Mouse (Mus musculus): ENCODE measurements around the gene Msh5.

Msh5 gene

GRCm38 (mm10) chr17:35060071-35060470 lies 13.5 kb upstream of the Msh5 start:
- ChIA-PET POLR2A (interaction anchor here in 3 of 4 experiments (0.5 to 5.6 kb wide), 52 partner anchors 9 to 413 kb away, joined by 3 to 105 read pairs (median 5); partner anchors contain the start of genes Clic1 (in 3 of the 3), Msh5 (in 3 of the 3), Ddx39b (in 2 of the 3) and Ly6g6e (in 2 of the 3)), CTCF (interaction anchor here in 3 of 4 experiments (0.8 to 2.5 kb wide), 13 partner anchors 10 to 114 kb away, joined by 3 to 13 read pairs (median 5); partner anchors contain the start of genes Msh5 (in 2 of the 3) and Clic1 (in 1 of the 3))

DNA sequence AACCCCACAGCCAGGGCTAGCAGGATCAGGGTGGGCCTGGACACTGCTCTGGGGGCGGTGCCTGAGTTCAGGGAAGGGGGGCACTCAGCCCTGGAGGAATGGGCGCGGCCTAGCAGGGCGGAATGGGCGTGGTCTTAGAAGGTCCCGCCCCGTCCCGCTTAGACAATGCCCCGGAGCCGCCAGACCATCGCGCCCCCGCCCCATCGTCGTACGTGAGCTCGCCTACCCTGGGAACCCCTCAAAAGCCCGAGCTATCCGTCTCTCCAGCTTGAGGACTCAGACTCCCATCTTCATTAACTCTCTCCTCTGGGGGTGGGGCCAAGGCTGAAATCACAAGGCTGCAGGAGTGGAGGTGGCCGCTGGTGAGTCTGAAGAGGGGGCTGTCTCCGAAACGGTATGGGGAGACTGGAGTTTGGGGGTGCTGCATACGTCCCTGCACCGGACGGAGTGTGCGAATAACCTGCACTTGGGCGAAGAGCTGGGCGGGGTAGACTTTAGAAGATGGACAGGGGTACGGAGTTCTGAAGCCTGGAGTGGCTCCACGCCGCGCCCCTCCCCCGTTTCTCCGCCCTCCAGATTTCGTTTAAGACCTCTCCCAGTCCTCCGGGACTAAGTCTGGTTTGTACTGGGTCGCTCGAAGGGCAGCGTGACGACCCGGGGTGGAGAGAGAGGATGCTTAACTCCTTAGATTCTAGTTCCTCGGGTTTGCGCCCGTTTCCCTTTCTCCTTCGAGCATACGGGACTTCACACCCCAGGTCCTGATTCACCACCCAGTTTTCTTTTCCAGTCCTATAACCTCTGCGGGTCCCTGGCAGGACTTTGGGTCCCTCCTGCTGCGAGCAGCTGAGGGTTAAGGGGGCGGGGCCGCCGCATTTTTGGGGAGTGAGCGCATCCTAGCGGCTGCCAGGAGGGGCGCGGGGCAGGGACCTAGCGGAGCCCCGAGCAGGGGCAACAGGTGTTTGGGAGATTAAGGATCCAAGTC lies 12.7 kb upstream of the Msh5 start, which contains the start of gene Ddah2:
Ddah2 (plus strand) TSS at position 125 of the 982 bp plus-strand sequence.
- ChIA-PET POLR2A (interaction anchor here in 3 of 4 experiments (0.6 to 5.6 kb wide), 74 partner anchors 8 to 412 kb away, joined by 3 to 105 read pairs (median 4); partner anchors contain the start of genes Clic1 (in 3 of the 3), Ddx39b (in 3 of the 3), Ly6g6e (in 3 of the 3) and Msh5 (in 3 of the 3)), CTCF (interaction anchor here (0.5 to 2.5 kb wide), 23 partner anchors 9 to 728 kb away, joined by 3 to 13 read pairs (median 4); partner anchors contain the start of genes Abhd16a (in 1 of the 4), Clic1 (in 1 of the 4), Csnk2b (in 1 of the 4) and Gpank1 (in 1 of the 4))

DNA sequence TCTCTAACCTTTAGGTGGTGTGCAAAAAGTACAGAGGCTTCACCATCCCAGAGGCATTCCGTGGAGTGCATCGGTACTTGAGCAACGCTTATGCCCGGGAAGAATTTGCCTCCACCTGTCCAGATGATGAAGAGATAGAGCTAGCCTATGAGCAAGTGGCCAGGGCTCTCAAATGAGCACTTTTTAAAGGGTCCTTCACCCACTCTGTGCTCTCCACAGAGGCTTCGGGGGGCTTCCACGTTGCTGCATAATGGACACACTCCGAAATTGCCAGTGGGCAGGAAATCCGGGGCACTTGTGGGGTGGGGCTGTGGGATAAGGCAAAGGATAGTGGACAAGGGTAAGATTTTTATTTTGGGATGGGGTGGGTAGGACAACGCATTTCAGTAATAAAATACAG lies 11.8 kb upstream of the Msh5 start:
- POLR2A ChIA-PET, result interaction anchor here in 3 of 4 experiments (0.6 to 5.6 kb wide), 46 partner anchors 10 to 327 kb away, joined by 3 to 105 read pairs (median 5); partner anchors contain the start of genes Ddx39b (in 3 of the 3), Msh5 (in 3 of the 3), Clic1 (in 2 of the 3) and D17H6S53E (in 2 of the 3)
- CTCF ChIA-PET, result interaction anchor here (0.5 to 2.5 kb wide), 14 partner anchors 12 to 729 kb away, joined by 3 to 13 read pairs (median 4); partner anchors contain the start of genes Abhd16a (in 1 of the 4), Csnk2b (in 1 of the 4), Gpank1 (in 1 of the 4) and Msh5 (in 1 of the 4)

DNA sequence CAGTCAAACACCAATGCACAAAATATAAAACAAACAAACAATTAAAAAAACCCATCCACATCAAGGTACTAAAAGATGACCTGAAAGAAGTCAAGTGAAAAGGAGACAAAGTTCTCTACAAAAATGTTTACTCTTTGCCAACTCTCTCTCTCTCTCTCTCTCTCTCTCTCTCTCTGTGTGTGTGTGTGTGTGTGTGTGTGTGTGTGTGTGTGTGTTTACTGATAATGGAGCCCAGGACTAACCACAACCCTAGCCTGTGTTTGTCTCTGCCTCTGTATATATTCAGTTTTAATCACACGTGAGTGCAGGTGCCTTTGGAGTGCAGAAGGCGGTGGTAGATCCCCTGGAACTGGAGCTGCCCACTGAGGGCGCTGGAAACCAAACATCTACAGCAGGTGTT lies 10.5 kb upstream of the Msh5 start:
- CTCF ChIA-PET, result no interaction called here

GRCm38 (mm10) chr17:35055691-35056495 lies 9.3 kb upstream of the Msh5 start:
- POLR2A ChIA-PET, result interaction anchor here in 3 of 4 experiments (0.6 to 1.2 kb wide), 5 partner anchors 9 to 76 kb away, joined by 3 to 8 read pairs (median 3); partner anchors contain the start of gene Msh5 (in 1 of the 3)
- CTCF ChIA-PET, result interaction anchor here in 1 of 4 experiments (0.5 kb wide), 1 partner anchor 89 kb away, joined by 7 read pairs; no protein-coding TSS in a partner anchor

More for the DNA sequence above, 10.5 kb upstream of the Msh5 start:
- POLR2A ChIA-PET, result interaction anchor here in 1 of 4 experiments (0.7 kb wide), 1 partner anchor 28 kb away, joined by 3 read pairs; no protein-coding TSS in a partner anchor

GRCm38 (mm10) chr17:35052271-35052798 lies 5.8 kb upstream of the Msh5 start:
- POLR2A ChIA-PET, result interaction anchor here in 3 of 4 experiments (0.6 to 8.9 kb wide), 21 partner anchors 8 to 933 kb away, joined by 3 to 105 read pairs (median 4); partner anchors contain the start of genes Ddah2 (in 2 of the 3), H2-DMa (in 2 of the 3), Ly6g6e (in 2 of the 3) and Hspa1b (in 1 of the 3)
- CTCF ChIA-PET, result interaction anchor here in 3 of 4 experiments (1.0 to 1.5 kb wide), 4 partner anchors 9 to 36 kb away, joined by 3 to 5 read pairs (median 4); partner anchors contain the start of gene Abhd16a (in 1 of the 3)

DNA sequence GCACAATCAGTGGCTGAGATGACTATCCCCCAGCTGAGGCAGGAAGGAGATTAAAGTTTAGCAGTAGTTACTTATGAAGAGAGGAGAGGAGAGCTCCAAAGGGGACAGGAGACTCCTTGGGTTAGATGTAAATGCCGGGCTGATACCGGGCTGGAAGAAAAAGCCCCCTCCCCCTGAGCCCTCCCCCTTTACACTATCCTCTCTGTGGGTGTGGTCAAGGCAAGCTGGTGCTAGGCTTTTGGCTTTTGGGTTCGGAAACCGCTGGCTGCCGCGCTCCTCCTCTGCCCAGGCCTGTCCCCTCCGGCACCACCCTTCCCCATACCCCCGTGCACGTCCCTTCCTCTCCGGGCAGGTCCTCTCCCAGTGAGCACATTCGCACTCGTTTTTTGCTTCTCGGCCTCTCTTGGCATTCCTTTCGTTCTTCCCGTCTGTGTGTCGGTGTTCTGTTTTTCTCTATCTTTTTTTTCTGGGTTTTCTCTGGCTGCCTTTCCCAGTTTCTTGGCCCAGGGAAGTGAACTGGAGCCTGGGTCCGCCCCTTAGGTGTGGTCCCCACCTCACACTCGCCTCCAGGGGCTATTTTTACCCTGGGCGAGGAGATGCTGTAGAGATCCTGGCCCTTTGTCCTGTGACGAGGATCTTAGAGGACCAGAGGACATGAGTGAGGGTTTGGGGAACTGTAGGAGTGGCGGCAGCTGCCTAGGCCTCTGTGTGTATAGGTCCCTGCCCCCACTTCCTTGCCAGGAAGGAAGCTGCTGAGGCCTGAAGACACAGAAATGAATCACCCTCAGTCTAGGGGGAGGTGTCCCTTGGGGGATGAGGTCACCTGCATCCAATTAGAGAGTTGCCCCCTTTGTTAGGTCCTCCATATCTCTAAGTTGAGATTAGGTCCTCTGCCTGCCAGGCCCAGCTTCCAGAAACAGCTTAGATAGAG lies 4.9 kb upstream of the Msh5 start:
- CTCF ChIA-PET, result interaction anchor here (0.6 to 2.1 kb wide), 12 partner anchors 8 to 468 kb away, joined by 3 to 16 read pairs (median 4); partner anchors contain the start of genes Abhd16a (in 1 of the 4) and Ddah2 (in 1 of the 4)
- POLR2A ChIA-PET, result interaction anchor here (0.5 to 8.9 kb wide), 36 partner anchors 9 to 1291 kb away, joined by 3 to 105 read pairs (median 4); partner anchors contain the start of genes Ly6g6e (in 3 of the 4), Ddah2 (in 2 of the 4), H2-DMa (in 2 of the 4) and Hspa1b (in 1 of the 4)

DNA sequence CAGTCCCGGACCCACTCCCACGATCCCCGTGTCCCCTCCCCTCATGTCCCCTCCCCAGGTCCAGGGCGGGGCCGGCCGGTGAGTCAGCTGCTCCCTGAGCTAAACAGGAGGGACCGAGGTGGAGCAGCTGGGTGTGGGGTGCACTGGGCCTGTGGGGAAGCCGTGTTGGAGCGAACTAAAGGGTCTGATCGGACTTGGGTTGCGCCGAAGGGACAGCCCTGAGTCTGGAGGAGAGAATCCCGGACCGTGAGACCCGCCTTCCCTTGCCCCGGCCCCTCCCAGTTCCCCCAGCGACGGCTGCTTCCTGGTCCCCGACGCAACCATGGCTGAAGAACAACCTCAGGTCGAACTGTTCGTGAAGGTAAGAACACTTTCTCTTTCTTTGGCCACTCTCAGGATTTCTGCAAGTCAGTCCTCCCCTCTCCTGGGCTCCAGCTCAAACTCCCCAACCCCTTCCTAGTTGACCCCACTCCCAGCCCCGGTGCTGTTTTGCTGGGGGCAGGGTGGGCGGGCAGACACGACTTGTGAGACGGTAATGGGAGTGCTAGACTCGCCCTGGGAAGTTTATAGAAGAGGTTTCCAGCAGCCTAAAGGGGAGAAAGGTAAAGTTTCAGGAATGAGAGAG lies 3.7 kb upstream of the Msh5 start:
- ChIA-PET CTCF (interaction anchor here in 2 of 4 experiments (0.6 to 2.1 kb wide), 5 partner anchors 9 to 478 kb away, joined by 3 to 8 read pairs (median 3); partner anchors contain the start of gene Ddah2 (in 1 of the 2)), POLR2A (interaction anchor here (0.5 to 8.9 kb wide), 26 partner anchors 9 to 196 kb away, joined by 3 to 105 read pairs (median 4); partner anchors contain the start of gene Ddah2 (in 2 of the 4))

- POLR2A ChIA-PET, result interaction anchor here (0.6 to 8.9 kb wide), 20 partner anchors 10 to 197 kb away, joined by 3 to 105 read pairs (median 4); partner anchors contain the start of genes Ddah2 (in 2 of the 4) and Sapcd1 (in 1 of the 4)
- CTCF ChIA-PET, result interaction anchor here in 3 of 4 experiments (0.6 to 2.1 kb wide), 7 partner anchors 10 to 477 kb away, joined by 3 to 8 read pairs (median 3); partner anchors contain the start of genes Ddah2 (in 1 of the 3) and Ltb (in 1 of the 3)
These were observed 3.0 kb upstream of the Msh5 start, which contains the start of gene Clic1 for GRCm38 (mm10) chr17:35049561-35050016. Gene Clic1 (plus strand): TSS chr17:35049966.

GRCm38 (mm10) chr17:35048932-35049440 lies 2.4 kb upstream of the Msh5 start:
- POLR2A ChIA-PET, result interaction anchor here in 3 of 4 experiments (0.6 to 8.9 kb wide), 14 partner anchors 11 to 154 kb away, joined by 3 to 105 read pairs (median 4); partner anchors contain the start of genes Ddah2 (in 2 of the 3) and Sapcd1 (in 1 of the 3)
- CTCF ChIA-PET, result interaction anchor here in 2 of 4 experiments (0.6 to 2.1 kb wide), 5 partner anchors 11 to 490 kb away, joined by 3 to 8 read pairs (median 4); partner anchors contain the start of genes Ddah2 (in 1 of the 2) and Ltb (in 1 of the 2)

DNA sequence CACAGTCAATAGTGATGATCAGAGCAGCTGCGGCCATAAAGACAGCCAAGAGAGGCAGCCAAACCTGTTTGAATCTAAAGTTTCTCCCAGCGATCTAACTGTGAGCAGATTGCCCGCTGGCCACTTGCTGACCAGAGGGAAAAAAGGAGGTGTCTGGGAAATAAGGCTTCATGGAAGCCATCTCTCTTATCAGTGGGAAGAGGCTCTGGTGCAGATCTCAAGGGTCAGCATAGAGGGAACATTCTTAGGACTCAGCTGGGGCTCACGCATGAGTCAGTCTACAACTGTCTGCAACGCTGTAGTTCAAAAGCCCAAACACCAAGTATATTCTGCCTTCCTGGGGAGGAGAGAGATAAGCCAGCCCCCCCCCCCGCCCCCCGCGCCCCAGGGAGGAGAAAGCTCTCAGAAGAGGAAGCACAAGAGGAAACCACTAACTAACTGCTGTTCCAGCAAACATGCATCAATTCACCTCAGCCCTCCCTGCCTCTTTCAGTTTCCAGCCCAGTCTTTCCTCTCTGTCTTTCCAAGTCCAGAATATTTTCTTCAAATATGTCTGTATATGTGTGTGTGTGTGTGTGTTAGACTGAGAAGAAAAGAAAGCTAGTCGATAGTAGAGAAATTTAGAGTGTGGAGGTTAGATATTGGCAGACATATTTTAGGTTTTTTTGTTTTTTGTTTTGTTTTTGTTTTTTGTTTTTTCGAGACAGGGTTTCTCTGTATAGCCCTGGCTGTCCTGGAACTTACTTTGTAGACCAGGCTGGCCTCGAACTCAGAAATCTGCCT lies 1.8 kb upstream of the Msh5 start:
- CTCF ChIA-PET, result interaction anchor here in 3 of 4 experiments (0.6 to 1.4 kb wide), 5 partner anchors 23 to 489 kb away, joined by 3 to 5 read pairs (median 4); no protein-coding TSS in a partner anchor
- POLR2A ChIA-PET, result interaction anchor here (0.6 to 8.9 kb wide), 14 partner anchors 12 to 115 kb away, joined by 3 to 105 read pairs (median 3); partner anchors contain the start of genes Ddah2 (in 2 of the 4) and Gpank1 (in 2 of the 4)

DNA sequence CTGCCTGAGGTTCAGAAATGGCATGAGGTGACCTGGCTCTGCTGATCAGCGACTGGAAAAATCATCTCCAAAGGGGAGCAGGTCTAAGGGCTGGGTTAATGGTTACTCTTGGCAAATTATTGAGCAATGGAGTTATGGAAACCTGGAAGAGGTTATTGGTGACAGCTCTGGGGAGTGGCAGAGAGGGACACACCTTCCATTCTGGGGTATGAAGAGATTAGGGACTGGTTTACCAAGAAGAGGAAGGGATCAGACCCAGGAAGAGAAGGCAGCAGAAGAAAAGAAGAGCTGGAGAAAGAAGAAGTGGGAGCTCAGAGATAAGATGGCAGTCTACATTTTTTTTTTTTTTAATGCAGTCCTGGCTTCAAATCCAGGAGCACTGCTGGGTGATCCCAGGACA lies 1.1 kb upstream of the Msh5 start:
- ChIA-PET CTCF (interaction anchor here in 2 of 4 experiments (0.6 to 1.4 kb wide), 2 partner anchors 40 to 63 kb away, joined by 5 to 8 read pairs; no protein-coding TSS in a partner anchor), POLR2A (interaction anchor here (0.6 to 8.9 kb wide), 12 partner anchors 12 to 105 kb away, joined by 3 to 105 read pairs (median 3); partner anchors contain the start of genes Ddah2 (in 2 of the 4) and Gpank1 (in 2 of the 4))

Measured in embryonic stem cell, embryonic (primary cell).